Mouse (Mus musculus): ENCODE results near the gene Prkg1. TPM values are rescaled to one million over a fixed set of nuclear protein-coding genes. Genes with fewer than 3 reads are reported as not detected.

Gene Prkg1
- polyA plus RNA-seq, 1 experiment = 23.3 TPM

GRCm38 (mm10) chr19:30998572-30998971, 766.3 kb downstream of the Prkg1 start:
- H3K4me3 ChIP-seq (ENCODE audit: insufficient read depth, low read length) = no peak overlapping the region
- no peak overlapping the region for H3K27ac ChIP-seq (ENCODE audit: insufficient read depth, low read length)
- TF ChIP-seq CTCF (IDR thresholded peaks at IDR 0.05; ENCODE audit: borderline replicate concordance, insufficient read depth, low read length) (no peak), POLR2A (IDR thresholded peaks at IDR 0.05; ENCODE audit: low read depth, low read length) (no peak)
- H3K4me1 ChIP-seq (ENCODE audit: control insufficient read depth, insufficient read depth, low read length) = no peaks in the 10 kb centered on the region

DNA sequence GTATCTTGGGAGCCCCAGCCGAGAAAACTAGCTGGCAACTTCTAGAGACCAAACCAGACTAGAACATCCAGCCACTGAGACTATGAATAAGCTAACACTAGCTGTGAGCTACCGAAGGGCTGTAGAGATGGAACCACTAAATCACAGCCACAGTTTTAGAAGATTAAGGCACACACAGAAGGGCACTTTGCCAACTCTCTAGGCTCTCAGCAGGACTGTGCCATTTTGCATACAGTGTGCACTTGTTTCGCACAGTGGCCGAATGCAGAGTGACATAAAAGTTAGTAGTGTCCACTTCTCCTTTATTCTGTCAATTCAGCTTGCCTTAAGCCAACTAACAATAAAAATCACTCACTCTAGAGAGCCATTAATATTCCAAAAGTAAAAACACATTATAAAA, 774.4 kb downstream of the Prkg1 start:
- H3K4me1 ChIP-seq (ENCODE audit: control insufficient read depth, insufficient read depth, low read length) = no peaks in the 10 kb centered on the region
- H3K4me3 ChIP-seq (ENCODE audit: insufficient read depth, low read length) = no peak overlapping the region
- TF ChIP-seq CTCF (IDR thresholded peaks at IDR 0.05; ENCODE audit: borderline replicate concordance, insufficient read depth, low read length) (no peak), POLR2A (IDR thresholded peaks at IDR 0.05; ENCODE audit: low read depth, low read length) (no peak)
- no peak overlapping the region for H3K27ac ChIP-seq (ENCODE audit: insufficient read depth, low read length)

DNA sequence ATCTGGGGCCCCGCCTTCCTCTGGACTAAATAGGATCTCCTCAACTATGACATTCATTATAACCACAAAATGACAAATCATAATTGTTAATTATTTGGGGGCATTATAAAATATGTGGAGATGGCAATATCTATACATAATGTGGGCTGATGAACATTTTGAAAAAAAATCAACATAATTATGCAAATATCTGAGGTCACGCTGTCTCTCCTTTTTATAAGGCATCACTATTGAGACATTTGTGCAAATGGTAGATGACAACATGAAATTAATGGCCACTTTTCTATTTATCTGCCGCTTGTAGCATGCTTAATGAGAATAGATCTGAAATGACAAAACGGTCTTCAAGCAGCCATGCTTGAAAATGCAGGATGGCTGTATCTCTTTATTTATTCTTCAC, 782.4 kb downstream of the Prkg1 start:
- H3K4me1 ChIP-seq (ENCODE audit: control insufficient read depth, insufficient read depth, low read length) = no peaks in the 10 kb centered on the region
- no peak overlapping the region for H3K4me3 ChIP-seq (ENCODE audit: insufficient read depth, low read length)
- TF ChIP-seq CTCF (IDR thresholded peaks at IDR 0.05; ENCODE audit: borderline replicate concordance, insufficient read depth, low read length) = no peak
- no peak for TF ChIP-seq POLR2A (IDR thresholded peaks at IDR 0.05; ENCODE audit: low read depth, low read length)
- H3K27ac ChIP-seq (ENCODE audit: insufficient read depth, low read length) = no peak overlapping the region

DNA sequence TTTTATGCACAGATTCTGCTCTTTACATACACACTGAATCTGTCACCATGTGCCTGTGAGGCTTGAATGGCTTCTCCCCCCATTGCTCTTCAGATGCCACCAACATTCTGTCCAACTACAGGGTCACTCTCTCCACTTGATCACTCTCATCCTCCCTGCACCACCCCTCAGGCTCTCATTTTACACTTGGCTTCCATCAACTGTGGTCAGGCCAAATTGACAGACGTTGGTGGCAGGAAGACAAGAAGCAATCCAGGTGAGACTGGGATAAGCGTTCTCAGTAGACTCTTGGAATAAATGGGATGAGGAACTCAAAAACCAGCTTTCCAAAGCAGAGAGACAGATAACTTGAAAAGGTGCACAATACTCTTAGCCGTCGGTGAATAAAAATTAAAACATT, 786.7 kb downstream of the Prkg1 start:
- Histone ChIP-seq H3K4me1 (ENCODE audit: control insufficient read depth, insufficient read depth, low read length) (no peaks in the 10 kb centered on the region), H3K4me3 (ENCODE audit: insufficient read depth, low read length) (no peak overlapping the region)
- TF ChIP-seq POLR2A (IDR thresholded peaks at IDR 0.05; ENCODE audit: low read depth, low read length) (no peak), CTCF (IDR thresholded peaks at IDR 0.05; ENCODE audit: borderline replicate concordance, insufficient read depth, low read length) (no peak)

DNA sequence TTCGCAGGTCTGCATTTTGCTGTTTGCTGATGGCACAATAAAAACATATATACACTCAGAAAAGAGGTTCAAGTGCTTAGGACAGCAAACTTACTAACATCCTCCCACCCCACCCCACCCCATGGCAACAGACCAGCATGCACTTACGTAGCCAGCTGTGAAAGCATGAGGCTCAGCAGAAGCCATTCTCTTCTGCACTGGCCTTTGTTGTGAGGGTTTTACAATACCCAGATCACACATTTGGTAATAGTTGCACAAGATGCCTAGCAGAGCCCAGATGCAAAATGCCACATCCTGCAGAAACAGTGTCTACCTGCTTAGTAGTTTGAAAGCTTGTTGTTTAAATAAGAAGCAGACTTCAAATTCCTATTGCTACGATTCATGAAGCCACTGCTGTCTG, 814.2 kb downstream of the Prkg1 start:
- Histone ChIP-seq H3K27ac (ENCODE audit: insufficient read depth, low read length) (no peak overlapping the region), H3K4me1 (ENCODE audit: control insufficient read depth, insufficient read depth, low read length) (peaks cover 5% of the 10 kb centered on the region), H3K4me3 (ENCODE audit: insufficient read depth, low read length) (no peak overlapping the region)
- no peak for TF ChIP-seq CTCF (IDR thresholded peaks at IDR 0.05; ENCODE audit: borderline replicate concordance, insufficient read depth, low read length)
- TF ChIP-seq POLR2A (IDR thresholded peaks at IDR 0.05; ENCODE audit: low read depth, low read length) = no peak

More for the DNA sequence above, 786.7 kb downstream of the Prkg1 start:
- no peak overlapping the region for H3K27ac ChIP-seq (ENCODE audit: insufficient read depth, low read length)

DNA sequence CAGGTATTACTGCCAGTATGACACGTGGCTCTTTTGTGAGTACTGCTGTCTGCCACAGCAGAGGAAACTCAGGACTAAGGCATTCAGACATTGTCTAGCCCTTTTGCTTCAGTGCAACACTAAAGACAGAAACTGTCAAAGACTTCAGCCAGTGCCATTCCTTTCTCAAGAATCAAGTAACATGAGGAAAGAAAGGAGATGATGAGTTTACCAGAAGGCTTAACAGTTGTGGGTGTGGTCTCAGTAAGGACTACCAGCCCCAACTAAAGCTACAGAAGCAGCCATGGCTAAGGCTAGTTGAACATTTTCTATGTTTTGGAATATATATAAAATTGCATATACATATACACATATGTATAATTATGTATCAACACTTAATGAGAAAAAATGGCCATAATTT, 816.6 kb downstream of the Prkg1 start:
- TF ChIP-seq CTCF (IDR thresholded peaks at IDR 0.05; ENCODE audit: borderline replicate concordance, insufficient read depth, low read length) = no peak
- no peak for TF ChIP-seq POLR2A (IDR thresholded peaks at IDR 0.05; ENCODE audit: low read depth, low read length)
- no peak overlapping the region for H3K4me3 ChIP-seq (ENCODE audit: insufficient read depth, low read length)
- no peak overlapping the region for H3K27ac ChIP-seq (ENCODE audit: insufficient read depth, low read length)
- H3K4me1 ChIP-seq (ENCODE audit: control insufficient read depth, insufficient read depth, low read length) = peaks cover 5% of the 10 kb centered on the region

DNA sequence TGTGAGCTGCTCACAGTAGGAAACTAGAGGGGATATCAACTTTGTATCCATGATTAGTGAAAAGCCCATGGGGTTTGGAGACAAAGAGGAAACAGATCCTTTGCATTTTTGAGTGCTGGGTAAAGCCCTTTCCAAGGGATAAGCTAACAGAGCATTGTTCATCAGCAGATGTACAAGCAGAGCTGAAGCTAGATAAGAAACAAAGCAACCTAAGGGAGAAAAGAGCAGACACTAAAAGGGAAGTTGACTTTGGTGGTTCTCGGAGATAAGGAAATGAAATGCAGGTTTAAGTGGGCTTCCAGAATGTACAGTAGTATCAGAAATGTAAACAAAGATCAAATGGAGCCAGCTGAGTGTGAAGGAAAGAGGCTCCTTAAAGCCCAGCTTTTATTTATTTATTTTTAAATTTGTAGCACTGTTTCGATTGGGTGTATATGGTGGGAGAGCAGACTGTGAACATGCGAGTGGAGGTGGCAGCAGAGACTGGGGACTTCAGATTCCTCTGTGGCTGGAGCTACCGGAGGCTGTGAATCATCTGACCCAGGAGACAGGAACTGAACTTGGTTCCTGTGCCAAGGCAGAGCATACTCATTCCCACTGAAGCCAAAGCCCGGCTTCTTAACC, 822.4 kb downstream of the Prkg1 start:
- Histone ChIP-seq H3K27ac (ENCODE audit: insufficient read depth, low read length) (no peak overlapping the region), H3K4me3 (ENCODE audit: insufficient read depth, low read length) (no peak overlapping the region), H3K4me1 (ENCODE audit: control insufficient read depth, insufficient read depth, low read length) (no peaks in the 10 kb centered on the region)
- TF ChIP-seq CTCF (IDR thresholded peaks at IDR 0.05; ENCODE audit: borderline replicate concordance, insufficient read depth, low read length) = no peak

GRCm38 (mm10) chr19:30938058-30938457, 826.8 kb downstream of the Prkg1 start:
- H3K4me1 ChIP-seq (ENCODE audit: control insufficient read depth, insufficient read depth, low read length) = no peaks in the 10 kb centered on the region
- no peak overlapping the region for H3K4me3 ChIP-seq (ENCODE audit: insufficient read depth, low read length)
- H3K27ac ChIP-seq (ENCODE audit: insufficient read depth, low read length) = no peak overlapping the region
- no peak for TF ChIP-seq POLR2A (IDR thresholded peaks at IDR 0.05; ENCODE audit: low read depth, low read length)
- TF ChIP-seq CTCF (IDR thresholded peaks at IDR 0.05; ENCODE audit: borderline replicate concordance, insufficient read depth, low read length) = no peak

DNA sequence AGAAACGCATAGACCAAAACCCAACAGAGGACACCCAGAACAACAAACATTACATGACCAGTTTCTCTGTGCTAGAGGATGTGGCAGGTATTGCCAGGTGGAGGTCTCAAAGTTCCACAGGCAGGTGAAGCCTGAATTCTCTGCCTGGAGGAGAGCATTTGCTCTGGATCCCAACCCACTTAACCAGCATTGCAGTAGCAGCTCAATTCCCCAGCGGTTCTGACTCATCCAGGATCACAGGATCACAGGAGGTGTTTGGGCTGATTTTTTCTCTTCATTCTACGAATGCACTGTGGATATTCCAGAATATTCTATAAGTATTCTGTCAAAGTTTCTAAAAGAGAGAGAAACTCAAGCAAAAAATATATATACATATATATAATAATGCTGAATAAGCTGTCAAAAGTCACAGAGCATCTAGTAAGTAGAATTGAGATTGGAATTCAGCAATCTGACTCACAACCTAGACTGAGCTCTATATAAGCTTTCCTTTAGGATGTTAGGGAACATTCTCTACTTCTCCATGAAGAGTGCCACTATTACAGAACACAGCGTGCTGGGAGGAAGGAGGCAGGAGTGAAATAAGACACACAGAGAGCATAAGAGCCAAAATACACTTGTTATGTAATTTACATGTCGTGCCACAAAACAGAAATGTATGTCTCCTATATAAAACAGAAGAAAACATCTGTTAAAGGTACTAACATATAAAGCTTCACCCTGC, 833.2 kb downstream of the Prkg1 start:
- Histone ChIP-seq H3K4me1 (ENCODE audit: control insufficient read depth, insufficient read depth, low read length) (no peaks in the 10 kb centered on the region), H3K4me3 (ENCODE audit: insufficient read depth, low read length) (no peak overlapping the region), H3K27ac (ENCODE audit: insufficient read depth, low read length) (no peak overlapping the region)
- TF ChIP-seq CTCF (IDR thresholded peaks at IDR 0.05; ENCODE audit: borderline replicate concordance, insufficient read depth, low read length) (no peak), POLR2A (IDR thresholded peaks at IDR 0.05; ENCODE audit: low read depth, low read length) (no peak)

DNA sequence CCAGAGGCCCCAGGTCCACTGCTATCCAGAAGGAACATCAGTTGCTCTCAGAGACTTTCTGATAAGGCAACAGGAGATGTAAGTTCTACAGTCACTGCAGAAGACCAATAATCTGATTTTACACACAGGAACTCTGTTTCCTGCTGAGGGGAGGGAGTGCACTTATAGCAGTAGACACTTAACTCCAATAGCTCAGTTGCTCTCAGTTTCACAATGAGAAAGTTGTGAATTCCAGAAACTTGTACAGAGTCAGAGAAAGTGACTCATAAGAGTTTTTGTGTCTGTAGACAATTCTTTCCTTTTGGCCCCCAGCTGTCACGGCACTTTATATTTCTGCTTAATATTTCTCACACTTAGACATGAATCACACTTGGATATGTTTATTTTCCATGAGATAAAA, 840.8 kb downstream of the Prkg1 start:
- H3K27ac ChIP-seq (ENCODE audit: insufficient read depth, low read length) = peak overlapping the region; percentile 86
- H3K4me3 ChIP-seq (ENCODE audit: insufficient read depth, low read length) = no peak overlapping the region
- H3K4me1 ChIP-seq (ENCODE audit: control insufficient read depth, insufficient read depth, low read length) = no peaks in the 10 kb centered on the region
- no peak for TF ChIP-seq CTCF (IDR thresholded peaks at IDR 0.05; ENCODE audit: borderline replicate concordance, insufficient read depth, low read length)
- no peak for TF ChIP-seq POLR2A (IDR thresholded peaks at IDR 0.05; ENCODE audit: low read depth, low read length)
